In genomic region chr15:84994498-84994897, GRCm38 (mm10) we compare ENCODE assay signal across 21 mouse cellular contexts. TPM values are rescaled to one million over a fixed set of nuclear protein-coding genes. Genes with fewer than 3 reads are reported as not detected.
DNase-seq lines count a peak whose midpoint lies in the region; ATAC-seq and TF ChIP-seq lines count a peak whose summit lies in the region.
"Had no signal": no experiment of that assay in that cellular context is flagged by ENCODE, and none has a peak within 500 bp of the region (broad histone marks: within the 10 kb centered on the region; RNA-seq: fewer than 3 reads in every experiment).

No protein-coding gene starts in this region.

- no peaks in the 10 kb centered on the region for H3K9me3 ChIP-seq in stomach, postnatal 0 days (ENCODE audit: control insufficient read depth, low read length)
- H3K9me3 ChIP-seq: forebrain, embryonic 15.5 days; hindbrain, embryonic 13.5 days; midbrain, embryonic 10.5 days had no signal

- no peak for TF ChIP-seq CTCF in layer of hippocampus, adult 2 months (conservative IDR thresholded peaks at IDR 0.05)
- TF ChIP-seq CTCF in stomach, postnatal 0 days (IDR thresholded peaks at IDR 0.05; ENCODE audit: low read depth) = no peak

- no peak for TF ChIP-seq EP300 in stomach, postnatal 0 days (optimal IDR thresholded peaks at IDR 0.05)

- H3K4me2 ChIP-seq in stomach, postnatal 0 days (replicated peaks; ENCODE audit: low read depth) = no peak overlapping the region
- H3K4me2 ChIP-seq: forebrain, embryonic 15.5 days; hindbrain, embryonic 13.5 days; lung, embryonic 14.5 days had no signal

- H3K4me3 ChIP-seq in layer of hippocampus, adult 2 months = no peak overlapping the region
- H3K4me3 ChIP-seq in macrophage (ENCODE audit: inconsistent target) = no peak overlapping the region
- H3K4me3 ChIP-seq in stomach, postnatal 0 days (ENCODE audit: low read depth, low read length) = no peak overlapping the region
- H3K4me3 ChIP-seq: forebrain, embryonic 15.5 days; hindbrain, embryonic 13.5 days; midbrain, embryonic 10.5 days; myocyte had no signal

- no peaks in the 10 kb centered on the region for H3K4me1 ChIP-seq in stomach, postnatal 0 days (replicated peaks; ENCODE audit: control insufficient read depth, insufficient read depth)
- H3K4me1 ChIP-seq: hindbrain, embryonic 13.5 days had no signal

- DNase-seq in layer of hippocampus, adult 2 months (ENCODE audit: low spot score in 2 of 2) = no peak
- DNase-seq in layer of hippocampus, postnatal 14 days (ENCODE audit: low spot score in 2 of 2) = no peak
- DNase-seq in spleen, postnatal 36 days (ENCODE audit: low spot score in 2 of 2) = peak; percentile 34 to 46
- DNase-seq in spleen, adult 12 weeks (ENCODE audit: low spot score) = no peak
- DNase-seq in stomach, postnatal 0 days (ENCODE audit: low spot score) = no peak
- no peak for DNase-seq in left cerebral cortex, postnatal 14 days (ENCODE audit: low spot score in 2 of 2)
- no peak for DNase-seq in kidney, postnatal 4 days
- DNase-seq: adrenal gland, postnatal 36 days; cerebellum, adult 18-20 months; gastrocnemius, postnatal 10 days; kidney, adult 8-10 months; lung, embryonic 14.5 days; thymus, adult 2 months had no signal

- no peaks in the 10 kb centered on the region for H3K36me3 ChIP-seq in macrophage (ENCODE audit: inconsistent target)
- H3K36me3 ChIP-seq in stomach, postnatal 0 days (ENCODE audit: control insufficient read depth, insufficient read depth, low read length) = no peaks in the 10 kb centered on the region
- H3K36me3 ChIP-seq: forebrain, embryonic 15.5 days; hindbrain, embryonic 13.5 days; midbrain, embryonic 10.5 days had no signal

- intact Hi-C loops in left cerebral cortex, postnatal 14 days (cut with DNase I) = no loop called here

- H3K79me2 ChIP-seq in macrophage (ENCODE audit: inconsistent target) = no peaks in the 10 kb centered on the region

- H3K9ac ChIP-seq in stomach, postnatal 0 days (ENCODE audit: low read length) = no peak overlapping the region; the same call in 1 of the 2 replicates
- H3K9ac ChIP-seq: forebrain, embryonic 15.5 days; hindbrain, embryonic 13.5 days; lung, embryonic 14.5 days had no signal

- ATAC-seq in stomach, postnatal 0 days (ENCODE audit: low FRiP score, low TSS enrichment) = no peak
- ATAC-seq: activated CD4-positive, CD25-positive, alpha-beta regulatory T cell, adult 4 months; CD4-positive, CD25-positive, alpha-beta regulatory T cell, adult 4 months; forebrain, embryonic 15.5 days had no signal

- H3K27ac ChIP-seq in layer of hippocampus, adult 2 months = peak overlapping the region; percentile 51; the same call in 1 of the 2 replicates
- peak overlapping the region; percentile 99 for H3K27ac ChIP-seq in macrophage
- H3K27ac ChIP-seq in stomach, postnatal 0 days (replicated peaks) = peak overlapping the region; percentile 75
- H3K27ac ChIP-seq: forebrain, embryonic 15.5 days; hindbrain, embryonic 13.5 days; midbrain, embryonic 10.5 days had no signal

- no peaks in the 10 kb centered on the region for H3K27me3 ChIP-seq in stomach, postnatal 0 days (ENCODE audit: control insufficient read depth, insufficient read depth, low read length)
- H3K27me3 ChIP-seq: forebrain, embryonic 15.5 days had no signal

- 2% methylated on average over 6 of the region's 6 CpGs for WGBS in macrophage (ENCODE audit: missing documents)
- WGBS in stomach, postnatal 0 days = 18% methylated on average over 6 of the region's 6 CpGs

RNA-seq across cellular contexts. Expression of gene 5031439G07Rik, which starts 6.1 kb away (rescaled TPM):
- total RNA-seq in layer of hippocampus, adult 2 months (2021) = 10 to 100 TPM; 85.0 to 95.0 TPM
- 100 to 1,000 TPM; 114 TPM for total RNA-seq in layer of hippocampus, postnatal 14 days (2021)
- total RNA-seq in macrophage (2018; cell fraction: chromatin; rRNA removed) = 100 to 1,000 TPM in 6 of 26 experiments, 10 to 100 TPM in 20; 15.1 to 153 (median 46.5) TPM
- total RNA-seq in macrophage (2018; cell fraction: cytosol; rRNA removed) = 100 to 1,000 TPM in 21 of 26 experiments, 10 to 100 TPM in 5; 87.5 to 220 (median 133) TPM
- total RNA-seq in macrophage (2018; cell fraction: nucleus; rRNA removed) = 100 to 1,000 TPM in 10 of 26 experiments, 10 to 100 TPM in 16; 43.1 to 161 (median 92.0) TPM
- polyA plus RNA-seq in macrophage (2018) = 96.5 to 136 TPM (median 117 TPM) in 3 replicates
- 6.6 and 14.7 TPM in 2 replicates for polyA plus RNA-seq in stomach, postnatal 0 days (2015; fragmentation: Nextera tagmentation; extraction: Ambion mirVana)
- 100 to 1,000 TPM in 1 of 2 experiments, 10 to 100 TPM in 1; 96.1 to 106 TPM for total RNA-seq in left cerebral cortex, postnatal 14 days (2021)

RNA-seq across cellular contexts. Expression of gene Upk3a, which starts 22.4 kb away (rescaled TPM):
- total RNA-seq in layer of hippocampus, adult 2 months (2021) = not detected
- total RNA-seq in layer of hippocampus, postnatal 14 days (2021) = not detected
- total RNA-seq in macrophage (2018; cell fraction: chromatin; rRNA removed) = not detected
- not detected for total RNA-seq in macrophage (2018; cell fraction: cytosol; rRNA removed)
- not detected for total RNA-seq in macrophage (2018; cell fraction: nucleus; rRNA removed)
- polyA plus RNA-seq in macrophage (2018) = not detected in 3 replicates
- 5.7 and 7.0 TPM in 2 replicates for polyA plus RNA-seq in stomach, postnatal 0 days (2015; fragmentation: Nextera tagmentation; extraction: Ambion mirVana)
- total RNA-seq in left cerebral cortex, postnatal 14 days (2021) = not detected
- total RNA-seq: adrenal gland, postnatal 36 days; gastrocnemius, postnatal 10 days had no signal
- polyA plus RNA-seq: activated CD4-positive, CD25-positive, alpha-beta regulatory T cell, adult 4 months; CD4-positive, CD25-positive, alpha-beta regulatory T cell, adult 4 months; heart, embryonic 14.5 days; midbrain, embryonic 10.5 days; myocyte had no signal

RNA-seq across cellular contexts. Expression of gene Fam118a, which starts 34.2 kb away (rescaled TPM):
- total RNA-seq in layer of hippocampus, adult 2 months (2021) = 10 to 100 TPM; 26.9 to 35.9 TPM
- total RNA-seq in layer of hippocampus, postnatal 14 days (2021) = 10 to 100 TPM; 26.2 to 27.3 TPM
- total RNA-seq in macrophage (2018; cell fraction: chromatin; rRNA removed) = 10 to 100 TPM in 14 of 26 experiments, 1 to 10 TPM in 12; 1.4 to 27.3 (median 11.3) TPM
- 10 to 100 TPM in 4 of 26 experiments, 1 to 10 TPM in 22; 2.8 to 11.5 (median 7.9) TPM for total RNA-seq in macrophage (2018; cell fraction: cytosol; rRNA removed)
- total RNA-seq in macrophage (2018; cell fraction: nucleus; rRNA removed) = 10 to 100 TPM in 9 of 26 experiments, 1 to 10 TPM in 17; 2.4 to 20.7 (median 6.3) TPM
- 5.4 to 11.3 TPM (median 6.8 TPM) in 3 replicates for polyA plus RNA-seq in macrophage (2018)
- polyA plus RNA-seq in stomach, postnatal 0 days (2015; fragmentation: Nextera tagmentation; extraction: Ambion mirVana) = 18.3 and 20.1 TPM in 2 replicates
- total RNA-seq in left cerebral cortex, postnatal 14 days (2021) = 10 to 100 TPM; 29.0 to 29.5 TPM

Comparison
In these comparisons a context has a peak if more than half of its experiments do, and no peak if none do; other contexts are left out.
1. DNase-seq: peak in spleen, postnatal 36 days (2 of 2); none in layer of hippocampus, adult 2 months (0 of 2), layer of hippocampus, postnatal 14 days (0 of 2), spleen, adult 12 weeks (single experiment), stomach, postnatal 0 days (single experiment), left cerebral cortex, postnatal 14 days (0 of 2) and kidney, postnatal 4 days (0 of 2).
2. Peak in every context shown above with its lines, with median percentiles within 50 percentile points of each other: H3K27ac ChIP-seq.